Mouse (Mus musculus) hindbrain, embryonic 11.5 days (tissue): Measurements from ENCODE around the gene Fscn3. TPM values are rescaled to one million over a fixed set of nuclear protein-coding genes. Genes with fewer than 3 reads are reported as not detected.

ENCODE experiments used
- ATAC-seq: fragments of 200-750 bp; cut with Nextera tagmentation; 2 replicates; pipeline ENCODE4 v1.8.0; 2017; ENCODE audit warnings: mild to moderate bottlenecking, moderate TSS enrichment, moderate library complexity; ENCODE audit not compliant: low FRiP score
- DNase-seq: peaks from one replicate; pipeline ENCODE4 v3.0.0-alpha.2; 2015; ENCODE audit warnings: low spot score
- H3K27ac ChIP-seq: fragments of 300-500 bp; sonication (generic); 2 replicates; pipeline ENCODE4 v1.5.1; 2014; ENCODE audit warnings: mild to moderate bottlenecking, low read depth, low read length
- H3K27me3 ChIP-seq: fragments of 300-500 bp; sonication (generic); 2 replicates; pipeline ENCODE4 v1.6.1; 2014; ENCODE audit warnings: mild to moderate bottlenecking, low read length, moderate library complexity, mixed read lengths; ENCODE audit not compliant: control insufficient read depth, insufficient read depth
- H3K36me3 ChIP-seq: fragments of 300-500 bp; sonication (generic); 2 replicates; pipeline ENCODE4 v1.6.1; 2014; ENCODE audit warnings: mild to moderate bottlenecking, low read length, moderate library complexity, mixed read lengths; ENCODE audit not compliant: control insufficient read depth, insufficient read depth
- H3K4me1 ChIP-seq: fragments of 300-500 bp; sonication (generic); replicated peaks from 2 replicates; pipeline ENCODE4 v1.6.1; 2014; ENCODE audit warnings: low read length, mixed read lengths; ENCODE audit not compliant: control insufficient read depth, insufficient read depth
- H3K4me2 ChIP-seq: fragments of 300-500 bp; sonication (generic); replicated peaks from 2 replicates; pipeline ENCODE4 v1.6.1; 2014; ENCODE audit warnings: mild to moderate bottlenecking, low read depth, low read length
- H3K4me3 ChIP-seq: fragments of 300-500 bp; sonication (generic); 2 replicates; pipeline ENCODE4 v1.5.1; 2014; ENCODE audit warnings: low read depth, low read length
- H3K9ac ChIP-seq: fragments of 300-500 bp; sonication (generic); 2 replicates; pipeline ENCODE4 v1.6.1; 2014; ENCODE audit warnings: low read depth, low read length
- H3K9me3 ChIP-seq: fragments of 300-500 bp; sonication (generic); 2 replicates; pipeline ENCODE4 v1.6.1; 2016; ENCODE audit warnings: low read length; ENCODE audit not compliant: control insufficient read depth
- WGBS: fragments of 180-500 bp; shearing (Covaris S2); extraction: QIAGEN DNeasy Blood & Tissue Kit; methylation state at CpG from one replicate; pipeline ENCODE4 v1.1.7; 2014; 5-methylcytosine and 5-hydroxymethylcytosine counted together
- polyA plus RNA-seq: library from polyadenylated mRNA; unstranded; fragments of >200 nt; fragmentation: Nextera tagmentation; extraction: Ambion mirVana; gene quantifications from 2 replicates; pipeline ENCODE4 v1.2.1, GENCODE M21; 2014

The Fscn3 gene
- polyA plus RNA-seq, 1 experiment from 2014 or later: not detected

DNA sequence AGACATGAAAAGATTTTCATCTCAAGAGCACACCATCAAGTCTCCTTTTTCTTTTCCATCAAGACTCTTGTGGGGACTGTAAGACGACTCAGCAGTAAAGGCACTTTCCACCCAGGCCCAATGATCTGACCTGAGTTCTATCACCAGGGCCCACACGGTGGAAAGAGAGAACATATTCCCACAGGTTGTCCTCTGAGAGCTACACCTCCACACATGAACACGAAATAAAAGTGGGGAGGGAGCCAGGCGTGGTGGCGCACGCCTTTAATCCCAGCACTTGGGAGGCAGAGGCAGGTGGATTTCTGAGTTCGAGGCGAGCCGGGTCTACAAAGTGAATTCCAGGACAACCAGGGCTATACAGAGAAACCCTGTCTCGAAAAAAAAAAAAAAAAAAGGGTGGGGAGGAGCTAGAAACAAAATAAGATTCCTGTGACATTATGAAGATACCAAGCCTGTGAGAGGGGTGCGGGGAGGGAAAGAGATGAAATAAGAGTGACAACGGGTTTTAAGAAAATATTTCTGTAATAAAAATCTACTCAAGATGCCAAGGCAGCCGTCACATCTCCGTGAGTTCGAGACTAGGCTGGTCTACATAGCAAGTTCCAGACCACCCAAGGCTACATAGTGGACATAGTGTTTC, 4.8 kb upstream of the Fscn3 start:
- no peak overlapping the region for H3K27ac ChIP-seq
- 75% methylated on average over 15 of the region's 15 CpGs for WGBS
- peaks cover 5% of the 10 kb centered on the region; the same call in 1 of the 2 replicates for H3K4me1 ChIP-seq
- H3K36me3 ChIP-seq: peaks cover 4% of the 10 kb centered on the region; the same call in 1 of the 2 replicates
- ATAC-seq: peak; percentile 39
- no peak overlapping the region for H3K9ac ChIP-seq
- peak overlapping the region; percentile 13; the same call in 1 of the 2 replicates for H3K4me2 ChIP-seq
- DNase-seq: no peak
- H3K27me3 ChIP-seq: no peaks in the 10 kb centered on the region
- peak overlapping the region; percentile 89; the same call in 1 of the 2 replicates for H3K4me3 ChIP-seq
- H3K9me3 ChIP-seq: no peaks in the 10 kb centered on the region

DNA sequence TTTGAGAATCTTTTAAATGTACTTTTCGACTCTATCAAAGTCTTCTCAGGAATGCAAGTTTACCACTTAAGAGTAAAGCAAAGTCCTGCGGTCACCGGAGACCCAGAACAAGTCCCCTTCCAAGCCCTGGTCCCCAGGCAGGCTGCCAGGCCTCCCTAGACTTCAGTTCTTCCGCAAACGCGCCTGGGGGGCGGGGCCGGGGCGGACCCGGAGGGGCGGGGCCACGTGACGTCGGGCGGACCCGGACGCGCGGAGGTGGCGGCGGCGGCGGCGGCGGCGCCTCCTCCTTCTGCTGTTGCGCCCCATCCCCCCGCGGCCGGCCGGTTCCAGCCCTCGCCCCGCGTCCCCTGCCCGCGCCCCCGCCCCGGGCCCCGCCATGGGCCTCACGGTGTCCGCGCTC, 4.3 kb upstream of the Fscn3 start, which contains the start of gene Arf5:
TSS of gene Arf5 (plus strand) at position 248 of the 400 bp plus-strand sequence.
- Histone ChIP-seq H3K4me1 (peaks cover 5% of the 10 kb centered on the region; the same call in 1 of the 2 replicates), H3K9me3 (no peaks in the 10 kb centered on the region), H3K27ac (peak within 1 kb of the TSS; percentile 79), H3K4me3 (peak within 1 kb of the TSS; percentile 89), H3K36me3 (peaks cover 4% of the 10 kb centered on the region; the same call in 1 of the 2 replicates), H3K27me3 (no peaks in the 10 kb centered on the region), H3K9ac (peak within 1 kb of the TSS; percentile 97), H3K4me2 (peak within 1 kb of the TSS; percentile 51)
- 1% methylated on average over 20 of the region's 42 CpGs for WGBS
- peak; percentile 94 for DNase-seq
- peak; percentile 86 for ATAC-seq

DNA sequence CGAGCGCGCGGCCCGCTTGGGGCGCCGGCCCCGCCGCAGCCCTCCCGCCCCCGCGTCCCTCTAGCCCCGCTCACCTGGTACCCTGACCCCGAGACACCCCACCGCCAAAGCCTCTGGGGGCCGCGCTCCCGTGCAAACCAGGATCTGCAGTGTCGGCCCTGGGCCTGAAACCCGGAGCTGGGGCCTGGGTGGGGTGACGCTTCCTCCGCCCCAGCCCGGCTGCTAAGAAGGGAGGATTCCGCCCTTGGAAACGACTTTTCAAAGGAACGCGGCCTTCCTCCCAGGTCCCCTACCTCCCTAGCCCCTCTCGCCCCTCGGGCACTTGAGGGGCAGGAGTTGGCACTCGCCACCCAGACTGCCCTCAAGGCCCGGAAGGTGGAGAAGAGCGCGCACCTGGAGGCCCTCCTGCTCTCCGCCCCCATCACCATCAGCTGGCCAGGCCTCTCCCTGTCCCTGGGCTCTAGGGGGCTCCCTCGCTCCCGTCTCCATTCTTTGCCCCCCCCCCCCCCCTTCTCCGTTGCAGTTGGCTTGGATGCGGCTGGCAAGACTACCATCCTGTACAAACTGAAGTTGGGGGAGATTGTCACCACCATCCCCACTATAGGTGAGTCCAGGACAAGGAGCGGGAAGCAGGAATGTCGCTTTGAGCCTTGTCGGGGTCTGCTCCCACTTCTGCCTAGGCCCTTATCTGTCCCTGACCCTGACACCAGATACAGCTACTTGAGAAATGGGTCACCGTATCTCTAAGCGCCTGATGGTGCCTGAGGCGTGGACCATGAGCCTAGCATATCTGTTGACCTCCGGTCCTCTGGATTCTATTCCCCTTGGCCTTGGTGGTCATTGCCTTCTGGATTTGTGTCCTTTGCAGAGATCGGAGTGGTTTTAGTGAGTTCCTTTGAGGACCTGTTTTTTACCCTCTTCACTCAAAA, 3.6 kb upstream of the Fscn3 start:
- ATAC-seq (peak; percentile 67), DNase-seq (peak; percentile 66)
- H3K4me3 ChIP-seq: peak overlapping the region; percentile 89
- H3K27ac ChIP-seq: peak overlapping the region; percentile 79
- H3K4me1 ChIP-seq: peaks cover 5% of the 10 kb centered on the region; the same call in 1 of the 2 replicates
- no peaks in the 10 kb centered on the region for H3K36me3 ChIP-seq
- H3K27me3 ChIP-seq: no peaks in the 10 kb centered on the region
- no peaks in the 10 kb centered on the region for H3K9me3 ChIP-seq
- peak overlapping the region; percentile 51 for H3K4me2 ChIP-seq
- 12% methylated on average over 34 of the region's 46 CpGs for WGBS
- peak overlapping the region; percentile 97 for H3K9ac ChIP-seq

DNA sequence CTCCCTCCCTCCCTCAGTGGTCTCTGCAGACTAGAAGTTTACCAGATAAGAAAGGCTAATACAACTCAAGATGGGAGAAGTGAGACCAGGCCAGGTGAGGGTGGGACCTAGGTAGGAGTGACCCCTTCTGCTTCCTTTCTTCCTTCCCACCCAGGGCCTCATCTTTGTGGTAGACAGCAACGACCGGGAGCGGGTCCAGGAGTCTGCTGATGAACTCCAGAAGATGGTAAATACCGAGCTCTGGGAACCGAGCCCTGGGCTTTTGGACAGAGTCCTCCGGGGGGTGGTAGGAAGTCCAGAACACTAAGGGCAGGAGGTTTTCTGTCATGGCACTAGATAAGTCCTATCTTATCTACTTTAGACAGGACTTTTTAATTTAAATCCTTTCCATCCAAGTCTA, 2.6 kb upstream of the Fscn3 start:
- Histone ChIP-seq H3K4me2 (no peak overlapping the region), H3K9ac (no peak overlapping the region), H3K9me3 (no peaks in the 10 kb centered on the region), H3K36me3 (no peaks in the 10 kb centered on the region), H3K27me3 (no peaks in the 10 kb centered on the region), H3K4me3 (no peak overlapping the region), H3K27ac (no peak overlapping the region), H3K4me1 (peaks cover 5% of the 10 kb centered on the region; the same call in 1 of the 2 replicates)
- ATAC-seq: no peak
- no peak for DNase-seq
- 89% methylated on average over 6 of the region's 6 CpGs for WGBS

DNA sequence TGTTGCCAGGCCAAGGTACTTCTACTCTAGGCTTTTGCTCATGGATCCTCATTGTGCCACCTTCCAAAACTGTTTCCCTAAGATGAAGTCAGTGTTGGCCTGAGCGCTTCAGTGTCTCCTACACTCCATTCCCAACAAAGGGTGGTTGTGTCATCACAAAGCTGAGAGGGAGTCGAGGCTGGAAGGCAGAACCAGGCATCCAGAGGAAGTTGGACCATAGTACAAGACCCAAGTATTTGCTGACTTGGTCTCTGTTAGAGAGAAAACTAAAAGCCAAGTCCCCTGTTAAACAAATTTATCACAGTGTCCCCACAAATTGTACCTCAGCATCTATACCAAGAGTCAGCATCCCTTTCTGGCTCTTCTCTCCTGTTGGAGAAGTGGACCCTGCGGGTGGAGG, 701 bp downstream of the Fscn3 start, which contains the start of gene Gcc1:
TSS of gene Gcc1 (minus strand) at position 101 of the 400 bp plus-strand sequence.
- 91% methylated on average over 3 of the region's 3 CpGs for WGBS
- no peak within 1 kb of the TSS for H3K9ac ChIP-seq
- ATAC-seq (no peak), DNase-seq (no peak)
- H3K27ac ChIP-seq: no peak within 1 kb of the TSS
- no peaks in the 10 kb centered on the region for H3K9me3 ChIP-seq
- no peaks in the 10 kb centered on the region for H3K36me3 ChIP-seq
- no peak within 1 kb of the TSS for H3K4me2 ChIP-seq
- no peaks in the 10 kb centered on the region for H3K4me1 ChIP-seq
- H3K4me3 ChIP-seq: no peak within 1 kb of the TSS
- no peaks in the 10 kb centered on the region for H3K27me3 ChIP-seq

DNA sequence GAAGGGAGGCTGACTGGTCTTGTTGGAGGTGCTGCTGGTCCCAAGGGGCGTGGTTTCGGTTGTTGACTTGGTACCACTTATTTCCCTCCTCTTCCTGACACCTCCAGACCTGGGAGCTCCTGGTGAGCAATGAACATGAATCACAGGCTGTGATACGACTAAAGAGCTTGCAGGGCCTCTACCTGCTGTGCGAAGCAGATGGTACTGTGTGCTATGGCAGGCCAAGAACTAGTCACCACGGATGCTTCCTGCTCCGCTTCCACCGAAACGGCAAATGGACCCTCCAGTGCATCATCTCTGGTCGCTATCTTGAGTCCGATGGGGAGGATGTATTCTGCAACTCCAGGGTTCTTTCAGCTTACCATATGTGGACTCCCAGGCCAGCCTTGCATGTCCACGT, 2.3 kb downstream of the Fscn3 start:
- Histone ChIP-seq H3K4me1 (no peaks in the 10 kb centered on the region), H3K4me3 (no peak overlapping the region), H3K4me2 (no peak overlapping the region), H3K36me3 (no peaks in the 10 kb centered on the region), H3K27ac (no peak overlapping the region), H3K9me3 (no peaks in the 10 kb centered on the region), H3K27me3 (no peaks in the 10 kb centered on the region), H3K9ac (no peak overlapping the region)
- WGBS: 94% methylated on average over 11 of the region's 11 CpGs
- DNase-seq (no peak), ATAC-seq (no peak)

DNA sequence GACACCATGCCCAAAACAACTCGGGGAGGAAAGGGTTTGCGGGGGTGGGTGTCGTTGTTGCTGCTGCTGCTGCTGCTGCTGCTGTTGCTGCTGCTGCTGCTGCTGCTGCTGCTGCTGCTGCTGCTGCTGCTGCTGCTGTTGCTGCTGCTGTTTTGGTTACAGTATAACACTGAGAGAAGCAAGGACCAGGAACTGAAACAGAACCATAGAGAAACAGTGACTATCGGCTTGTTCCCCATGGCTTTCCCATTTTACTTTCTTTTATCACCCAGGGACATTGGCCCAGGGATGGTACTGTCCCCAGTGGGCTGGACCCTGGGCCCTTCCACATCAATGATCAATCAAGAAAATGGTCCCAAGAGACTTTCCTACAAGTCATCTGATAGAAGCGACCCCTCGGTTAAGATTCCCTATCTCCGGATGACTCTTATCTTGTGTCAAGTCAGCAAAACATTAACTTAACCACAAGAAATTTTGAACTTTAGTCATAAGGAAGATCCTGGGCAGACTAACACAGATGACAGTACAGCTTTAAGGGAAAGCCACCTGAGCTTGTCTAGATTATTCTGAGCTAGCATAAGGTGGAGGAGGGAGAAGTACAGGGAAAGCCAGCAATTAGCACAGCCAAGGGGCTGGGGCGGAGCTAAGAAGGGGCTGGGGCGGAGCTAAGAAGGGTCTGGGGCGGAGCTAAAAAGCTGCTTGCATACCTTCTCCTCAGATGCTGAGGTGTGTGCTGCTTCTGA, 3.4 kb downstream of the Fscn3 start:
- no peaks in the 10 kb centered on the region for H3K36me3 ChIP-seq
- no peaks in the 10 kb centered on the region for H3K4me1 ChIP-seq
- 81% methylated on average over 10 of the region's 10 CpGs for WGBS
- DNase-seq (no peak), ATAC-seq (no peak)
- H3K9ac ChIP-seq: no peak overlapping the region
- H3K4me2 ChIP-seq: no peak overlapping the region
- H3K27me3 ChIP-seq: no peaks in the 10 kb centered on the region
- H3K27ac ChIP-seq: no peak overlapping the region
- H3K9me3 ChIP-seq: no peaks in the 10 kb centered on the region
- H3K4me3 ChIP-seq: no peak overlapping the region

DNA sequence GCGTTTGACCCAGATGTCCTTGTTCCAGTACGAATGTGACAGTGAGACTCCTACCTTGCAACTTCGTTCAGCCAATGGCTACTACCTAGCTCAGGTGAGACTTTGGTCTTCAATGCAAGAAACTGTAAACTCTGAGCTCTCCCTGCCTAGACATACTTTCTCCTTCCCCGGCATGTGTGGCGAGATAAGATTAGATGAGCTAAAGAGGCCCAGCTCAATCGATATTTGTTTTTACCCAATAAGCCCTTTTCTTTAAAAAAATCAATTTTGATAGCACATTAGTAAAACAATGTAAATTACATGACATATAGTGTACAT, 3.9 kb downstream of the Fscn3 start:
- no peak overlapping the region for H3K4me3 ChIP-seq
- DNase-seq (no peak), ATAC-seq (no peak)
- WGBS: 78% methylated on average over 6 of the region's 6 CpGs
- H3K4me2 ChIP-seq: no peak overlapping the region
- no peak overlapping the region for H3K9ac ChIP-seq
- H3K27me3 ChIP-seq: no peaks in the 10 kb centered on the region
- no peaks in the 10 kb centered on the region for H3K9me3 ChIP-seq
- H3K36me3 ChIP-seq: no peaks in the 10 kb centered on the region
- no peaks in the 10 kb centered on the region for H3K4me1 ChIP-seq
- no peak overlapping the region for H3K27ac ChIP-seq
